Mouse (Mus musculus) left cerebral cortex, adult 8-10 months (tissue): ENCODE data around the gene Phgr1. TPM values are rescaled to one million over a fixed set of nuclear protein-coding genes. Genes with fewer than 3 reads are reported as not detected.

Experiments
- DNase-seq, 2 experiments: peaks; one replicate each; pipeline ENCODE4 v3.0.0; 2022; ENCODE audit warnings: low spot score in 2 of 2
- total RNA-seq, 4 experiments: library from RNA; stranded (reverse); gene quantifications; 2 replicates each; pipeline ENCODE4 v1.2.4; 2022

Phgr1 gene
- total RNA-seq, 4 experiments from 2014 or later: not detected

DNA sequence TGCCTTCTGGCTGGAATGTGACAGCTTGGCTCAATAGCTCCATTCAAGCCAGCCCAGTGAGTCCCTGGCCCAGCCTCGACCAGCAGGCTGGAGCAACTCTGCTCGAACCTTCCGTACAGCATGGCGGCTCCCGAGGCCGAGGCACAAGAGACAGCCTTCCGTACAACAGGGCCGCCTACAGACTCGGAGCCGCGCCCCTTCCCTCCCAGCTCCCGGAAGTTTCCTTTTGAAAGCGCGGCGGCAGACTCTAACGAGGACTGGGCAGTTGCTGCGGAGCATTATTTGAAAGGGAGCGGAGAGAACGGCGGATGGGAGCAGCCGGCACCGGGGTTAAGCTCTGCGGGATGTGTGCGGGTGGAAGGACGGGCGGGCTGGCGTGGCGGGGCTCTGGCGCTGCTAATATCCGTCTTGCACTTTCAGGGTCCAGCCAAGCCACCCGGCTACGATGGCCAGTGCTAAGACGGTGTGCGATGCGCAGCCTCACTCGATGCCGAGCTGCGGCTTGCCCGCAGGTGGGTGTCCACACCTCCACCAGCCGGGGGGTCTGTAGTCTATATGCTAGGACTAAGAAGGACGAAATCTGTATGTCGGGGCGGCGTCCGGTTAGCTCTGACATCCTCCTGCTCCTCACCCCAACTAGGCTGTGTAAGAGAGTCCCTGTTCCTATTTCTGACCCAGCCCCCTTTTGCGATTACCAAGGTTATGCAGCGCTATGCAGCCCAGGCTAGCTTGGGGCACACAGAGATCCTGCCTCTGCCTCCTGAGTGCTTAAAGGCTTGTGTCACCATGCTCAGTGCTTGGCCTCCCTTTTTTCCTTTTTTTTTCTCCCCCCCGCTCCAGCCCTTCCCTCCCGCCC is 41.6 kb downstream of the Phgr1 start, which contains the start of gene Knstrn:
TSS of gene Knstrn (plus strand) at position 23 of the 856 bp plus-strand sequence.
- peak; percentile 56 to 82 for DNase-seq

DNA sequence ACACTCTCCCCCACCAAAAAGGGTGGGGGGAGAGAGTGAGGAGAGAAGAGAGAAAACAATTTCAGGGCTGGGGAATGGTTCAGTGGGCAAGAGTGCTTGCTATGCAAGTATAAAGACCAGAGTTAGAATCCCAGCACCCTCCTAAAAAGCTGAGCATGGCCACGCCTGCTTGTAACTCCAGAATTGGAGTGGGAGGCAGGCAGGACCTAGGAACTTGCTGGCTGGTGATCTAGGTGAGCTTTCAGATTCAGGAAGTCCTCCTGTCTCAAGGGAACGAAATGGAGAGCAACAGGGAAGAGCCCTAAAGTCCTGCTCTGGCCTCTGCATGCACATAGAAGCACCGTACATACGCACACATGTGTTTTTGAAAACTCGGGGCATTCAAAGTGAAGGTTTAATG is 50.2 kb downstream of the Phgr1 start:
- no peak for DNase-seq

DNA sequence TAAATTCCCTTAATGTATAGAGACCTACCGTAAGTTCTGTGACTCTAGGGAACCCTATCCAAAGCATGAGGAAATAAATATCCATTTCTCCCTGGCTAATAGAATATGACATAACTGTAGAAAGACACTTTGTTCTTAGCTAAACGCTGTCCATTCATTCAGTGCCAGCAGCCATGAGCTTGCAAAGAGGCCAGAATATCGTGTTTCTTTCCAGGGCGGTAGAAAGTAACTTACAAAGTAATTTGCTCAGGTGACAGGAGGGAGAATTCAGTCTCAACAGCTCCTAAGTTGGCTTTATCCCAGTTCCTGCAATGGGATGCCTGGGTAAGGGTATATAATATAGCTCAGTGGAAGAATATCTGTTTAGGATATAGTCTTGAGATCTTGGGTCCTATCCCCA is 51.8 kb downstream of the Phgr1 start:
- DNase-seq: no peak

Other genes starting within 250 kb of the Phgr1 start
- 1 to 10 TPM; 3.4 to 5.2 (median 4.7) TPM for gene Bmf, start 223.1 kb upstream of the Phgr1 start, total RNA-seq
- 1 to 10 TPM in 3 of 4 experiments, under 1 TPM in 1; 0.98 to 2.6 (median 1.8) TPM for gene Bub1b, start 174.6 kb upstream of the Phgr1 start, total RNA-seq
- 10 to 100 TPM; 68.1 to 87.8 (median 77.2) TPM for gene Pak6, start 109.5 kb upstream of the Phgr1 start, total RNA-seq
- 10 to 100 TPM; 36.4 to 40.9 (median 38.5) TPM for gene Ankrd63, start 68.8 kb upstream of the Phgr1 start, total RNA-seq
- gene Plcb2, start 44.3 kb upstream of the Phgr1 start, total RNA-seq: 1 to 10 TPM; 2.9 to 5.7 (median 4.3) TPM
- 10 to 100 TPM; 45.3 to 49.6 (median 47.4) TPM for gene Inafm2, start 27.0 kb upstream of the Phgr1 start, total RNA-seq
- 1 to 10 TPM; 4.2 to 6.3 (median 5.7) TPM for gene Ccdc9b, start 10.1 kb upstream of the Phgr1 start, total RNA-seq
- gene Disp2, start 7.0 kb downstream of the Phgr1 start, total RNA-seq: 100 to 1,000 TPM; 179 to 192 (median 185) TPM
- 1 to 10 TPM in 3 of 4 experiments, under 1 TPM in 1; 0.97 to 1.9 (median 1.5) TPM for gene Knstrn, start 41.2 kb downstream of the Phgr1 start, total RNA-seq
- gene Ivd, start 89.2 kb downstream of the Phgr1 start, total RNA-seq: 10 to 100 TPM; 72.7 to 88.6 (median 75.3) TPM
- 10 to 100 TPM; 41.8 to 49.3 (median 42.6) TPM for gene Bahd1, start 127.6 kb downstream of the Phgr1 start, total RNA-seq
- 1 to 10 TPM; 2.6 to 4.1 (median 3.3) TPM for gene Chst14, start 153.7 kb downstream of the Phgr1 start, total RNA-seq